Mouse (Mus musculus) liver, postnatal 0 days (tissue): ENCODE data around the gene Gm4778.
A peak's percentile ranks its signal among the peaks of the same experiment; 100 is the strongest.

Experiments
- CTCF ChIP-seq: sonication (generic); IDR thresholded peaks from 2 replicates; pipeline ENCODE4 v1.5.1; 2016; ENCODE audit warnings: antibody characterized with exemption, low read depth
- EP300 ChIP-seq: IDR thresholded peaks from 2 replicates; pipeline ENCODE4 v1.6.1; 2016; ENCODE audit warnings: antibody characterized with exemption, low read depth, mild to moderate bottlenecking

GRCm38 (mm10) chr3:94260598-94260997 is 3.2 kb upstream of the Gm4778 start:
- TF ChIP-seq EP300: no peak
- peak; percentile 37 for TF ChIP-seq CTCF
